Mouse (Mus musculus) bone marrow macrophage, adult 2 months (primary cell): Measurements from ENCODE around the gene Med13l. TPM values are rescaled to one million over a fixed set of nuclear protein-coding genes. Genes with fewer than 3 reads are reported as not detected.

Experiments
- H3K27ac ChIP-seq: 2 replicates; pipeline ENCODE4 v1.5.1; 2012; ENCODE audit warnings: low read depth, low read length; ENCODE audit not compliant: insufficient read depth
- H3K4me1 ChIP-seq: 2 replicates; pipeline ENCODE4 v1.6.1; 2012; ENCODE audit warnings: low read length; ENCODE audit not compliant: control insufficient read depth, insufficient read depth
- H3K4me3 ChIP-seq: 2 replicates; pipeline ENCODE4 v1.5.1; 2012; ENCODE audit warnings: mild to moderate bottlenecking, low read length, moderate library complexity; ENCODE audit not compliant: insufficient read depth
- CTCF ChIP-seq: IDR thresholded peaks from 2 replicates; pipeline ENCODE4 v1.5.1; 2012; ENCODE audit warnings: low read depth, mild to moderate bottlenecking, low read length, moderate library complexity
- POLR2A ChIP-seq: IDR thresholded peaks from 2 replicates; pipeline ENCODE4 v1.6.1; 2012; ENCODE audit warnings: mild to moderate bottlenecking, low read depth, low read length, borderline replicate concordance
- polyA plus RNA-seq: library from polyadenylated mRNA; stranded (reverse); fragments of >200 nt; gene quantifications from 2 replicates; pipeline ENCODE4 v1.2.4, GENCODE M21; 2012; ENCODE audit not compliant: missing spikeins, insufficient read depth, insufficient read length

Med13l gene
- polyA plus RNA-seq, 1 experiment: 25.5 TPM

DNA sequence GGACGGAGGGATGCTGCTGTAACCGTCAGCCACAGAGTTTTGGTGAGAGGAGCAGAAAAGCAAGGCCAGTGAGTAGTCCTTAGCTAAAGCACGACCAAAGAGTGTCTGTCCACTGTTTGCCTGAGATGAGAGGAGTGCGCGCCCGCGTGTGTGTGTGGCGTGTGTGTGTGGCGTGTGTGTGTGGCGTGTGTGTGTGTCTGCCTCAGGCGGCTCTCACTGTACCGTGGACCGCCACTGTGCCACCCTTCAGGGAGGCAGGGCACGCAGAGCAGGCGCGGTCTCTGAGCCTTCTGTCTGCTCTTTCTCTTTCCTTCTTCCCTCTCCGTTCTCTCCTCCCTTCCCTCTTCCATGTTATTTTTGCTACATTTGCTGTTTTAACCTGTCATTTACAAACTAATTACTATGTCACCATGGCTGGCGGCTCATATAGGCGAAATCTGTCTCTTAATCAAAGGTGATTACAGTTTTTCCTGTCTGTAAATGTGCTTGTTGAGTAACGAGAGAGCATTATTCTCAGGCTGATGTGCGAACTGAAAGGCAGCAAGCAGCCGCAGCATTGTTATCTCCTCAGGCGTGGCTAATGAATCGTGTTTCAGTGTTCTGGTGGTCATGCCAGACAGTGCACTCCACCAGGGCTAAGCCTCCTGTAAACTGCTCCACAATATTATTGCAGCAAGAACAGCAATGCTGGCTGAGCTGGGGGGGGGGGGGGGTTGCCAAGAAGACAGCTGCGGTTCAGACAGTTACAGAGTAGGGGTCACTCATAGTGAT lies 106.1 kb downstream of the Med13l start:
- Histone ChIP-seq H3K4me1 (peaks cover 9% of the 10 kb centered on the region), H3K27ac (no peak overlapping the region), H3K4me3 (no peak overlapping the region)
- TF ChIP-seq POLR2A (no peak), CTCF (no peak)

DNA sequence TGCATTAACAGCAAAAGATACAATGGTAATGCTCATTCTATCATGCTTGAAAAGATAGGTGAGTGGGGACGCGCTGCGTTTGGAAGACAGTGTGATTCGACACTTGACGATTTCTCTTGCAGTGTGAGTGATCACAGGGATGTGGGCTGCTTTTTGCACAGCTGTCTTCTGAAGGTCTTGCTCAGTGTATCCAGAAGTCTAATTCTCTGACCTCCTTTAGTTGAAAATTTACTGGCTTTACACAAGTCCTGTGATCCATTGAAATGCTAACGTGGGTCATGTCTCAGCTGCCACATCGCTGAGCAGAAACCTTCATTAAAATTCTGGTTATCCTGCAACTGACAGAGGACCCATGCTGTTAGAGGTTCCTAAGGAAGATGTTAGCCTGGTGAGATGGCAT lies 107.4 kb downstream of the Med13l start:
- Histone ChIP-seq H3K4me1 (peaks cover 12% of the 10 kb centered on the region), H3K27ac (no peak overlapping the region), H3K4me3 (no peak overlapping the region)
- TF ChIP-seq POLR2A: no peak
- TF ChIP-seq CTCF: no peak

GRCm38 (mm10) chr5:118668931-118669330 lies 108.5 kb downstream of the Med13l start:
- Histone ChIP-seq H3K27ac (no peak overlapping the region), H3K4me3 (no peak overlapping the region), H3K4me1 (peaks cover 10% of the 10 kb centered on the region)
- no peak for TF ChIP-seq POLR2A
- no peak for TF ChIP-seq CTCF

DNA sequence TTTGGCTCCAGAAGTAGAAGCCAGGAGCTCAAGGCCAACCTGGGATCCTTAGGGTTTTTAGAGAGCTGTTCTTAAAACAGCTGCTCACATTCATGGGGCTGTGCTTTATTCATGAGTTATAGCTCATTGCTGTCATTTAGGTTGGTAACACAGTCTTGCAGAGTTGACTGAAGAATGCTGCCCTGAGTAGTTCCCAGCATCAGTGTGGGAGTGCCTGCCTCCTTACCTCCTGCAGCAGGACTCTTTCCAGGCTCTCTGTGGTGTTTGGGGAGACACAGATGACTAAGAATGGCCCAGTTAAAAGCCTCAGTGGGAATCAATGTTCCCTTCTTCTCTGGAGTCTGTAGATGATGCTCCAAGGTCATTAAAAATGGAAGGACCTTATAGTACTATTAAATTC lies 111.6 kb downstream of the Med13l start:
- Histone ChIP-seq H3K4me3 (no peak overlapping the region), H3K4me1 (peaks cover 8% of the 10 kb centered on the region; the same call in 1 of the 2 replicates), H3K27ac (no peak overlapping the region)
- TF ChIP-seq POLR2A (no peak), CTCF (no peak)

DNA sequence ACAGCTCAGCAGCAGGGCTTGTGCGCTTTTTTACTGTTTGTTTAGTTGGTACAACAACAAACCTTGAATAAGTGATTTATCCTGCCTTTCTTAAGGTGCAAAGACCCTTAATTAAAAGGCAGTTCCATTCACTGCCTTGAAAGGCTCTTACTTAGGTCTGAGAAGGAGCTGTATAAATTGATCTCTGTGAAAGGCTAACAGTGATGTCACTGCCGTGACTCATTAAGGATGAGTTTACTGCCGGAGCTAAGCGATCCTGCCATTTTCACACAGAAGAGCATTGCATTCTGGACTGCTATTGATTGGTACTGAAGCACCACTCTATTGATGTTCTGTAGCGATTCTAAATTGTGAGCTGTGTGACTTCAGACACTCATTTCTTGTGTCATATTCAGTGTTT lies 113.4 kb downstream of the Med13l start:
- TF ChIP-seq CTCF (no peak), POLR2A (no peak)
- Histone ChIP-seq H3K27ac (no peak overlapping the region), H3K4me1 (peaks cover 7% of the 10 kb centered on the region; the same call in 1 of the 2 replicates), H3K4me3 (no peak overlapping the region)

- no peak for TF ChIP-seq CTCF
- TF ChIP-seq POLR2A: no peak
- Histone ChIP-seq H3K27ac (no peak overlapping the region), H3K4me1 (peaks cover 6% of the 10 kb centered on the region; the same call in 1 of the 2 replicates), H3K4me3 (no peak overlapping the region)
Measured at GRCm38 (mm10) chr5:118674321-118674720, 113.8 kb downstream of the Med13l start.

DNA sequence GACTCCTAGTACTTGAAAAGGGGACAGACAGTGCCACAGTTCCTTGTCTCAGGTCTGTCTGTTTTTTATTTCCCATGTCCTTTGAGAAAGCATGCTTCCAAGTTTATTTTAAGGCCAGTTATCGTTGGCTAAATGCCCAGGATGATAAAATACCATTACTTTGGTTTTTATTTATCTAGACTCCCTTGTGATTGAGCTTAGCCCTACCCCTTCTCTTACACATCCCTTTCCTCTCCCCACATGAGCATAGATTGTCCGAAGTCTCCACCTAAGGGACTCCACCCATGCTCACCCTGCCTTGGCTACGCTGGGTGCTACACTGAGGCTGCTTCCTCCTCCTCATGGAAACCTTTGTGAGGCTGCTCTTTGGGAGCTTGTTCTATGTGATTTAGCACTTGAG lies 115.2 kb downstream of the Med13l start:
- Histone ChIP-seq H3K4me3 (no peak overlapping the region), H3K4me1 (peaks cover 6% of the 10 kb centered on the region; the same call in 1 of the 2 replicates), H3K27ac (no peak overlapping the region)
- no peak for TF ChIP-seq POLR2A
- TF ChIP-seq CTCF: no peak

DNA sequence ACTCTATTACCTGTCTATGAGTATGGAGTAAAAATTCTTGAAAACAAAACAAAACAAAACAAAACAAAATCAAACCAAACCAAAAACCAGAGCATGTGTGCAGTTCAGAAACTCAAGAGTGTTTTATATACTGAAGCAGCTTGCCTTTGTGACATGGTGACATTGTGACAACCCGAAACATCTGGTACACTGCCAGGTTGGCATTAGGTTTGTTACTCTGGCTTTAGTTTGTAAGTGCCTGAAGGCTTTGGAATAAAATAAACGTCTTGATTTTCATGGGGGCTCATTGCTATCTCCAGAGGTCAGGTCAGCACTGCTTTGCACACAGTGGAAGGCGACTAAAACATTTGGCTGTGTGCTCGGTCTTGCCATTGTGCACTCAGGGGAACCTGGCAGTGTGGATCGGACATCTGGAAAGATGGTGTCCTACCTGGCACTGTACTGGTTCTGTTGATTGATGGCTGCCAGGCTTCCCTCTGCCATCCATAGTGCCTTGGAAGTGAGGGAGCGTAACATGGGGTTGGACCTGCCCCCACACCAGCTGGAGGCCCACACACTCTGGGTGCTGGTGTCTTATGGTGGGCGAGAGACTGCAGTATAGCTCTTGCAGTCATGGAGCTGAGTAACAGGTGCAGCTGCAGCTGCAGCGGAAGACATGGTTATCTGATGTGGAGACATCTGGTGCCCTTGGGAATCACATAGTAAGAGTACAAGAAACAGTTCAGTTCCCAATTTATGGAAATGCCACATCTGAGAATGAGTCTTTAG lies 115.9 kb downstream of the Med13l start:
- Histone ChIP-seq H3K4me1 (peaks cover 6% of the 10 kb centered on the region; the same call in 1 of the 2 replicates), H3K27ac (no peak overlapping the region), H3K4me3 (no peak overlapping the region)
- TF ChIP-seq CTCF (no peak), POLR2A (no peak)

DNA sequence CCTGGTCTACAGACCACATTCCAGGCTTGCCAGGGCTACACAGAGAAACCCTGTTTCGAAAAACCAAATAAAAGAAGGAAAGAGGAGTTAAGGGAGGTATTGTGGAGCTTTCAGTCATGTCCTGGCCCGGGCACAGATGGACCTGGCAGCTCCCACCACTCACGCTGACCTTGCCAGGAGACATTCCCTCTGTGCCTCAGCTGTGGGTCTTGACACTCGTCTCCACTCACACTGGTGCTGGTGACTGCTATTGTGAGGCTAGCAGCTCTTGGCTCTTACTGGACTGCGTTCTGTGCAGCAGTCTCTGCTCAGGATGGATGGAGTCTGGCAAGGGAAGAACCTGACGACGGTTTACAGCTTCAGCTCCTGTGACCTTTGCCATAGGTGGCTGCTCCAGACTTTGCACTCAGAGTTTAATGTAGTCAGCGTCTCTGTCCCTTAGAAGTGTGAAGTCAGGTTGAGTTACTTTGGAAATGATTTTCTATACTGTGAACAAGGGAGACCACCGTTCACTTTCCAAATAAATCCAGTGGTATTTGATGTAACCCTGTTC lies 118.9 kb downstream of the Med13l start:
- TF ChIP-seq CTCF (no peak), POLR2A (no peak)
- no peak overlapping the region for H3K4me3 ChIP-seq
- no peaks in the 10 kb centered on the region for H3K4me1 ChIP-seq
- H3K27ac ChIP-seq: no peak overlapping the region
